Mouse (Mus musculus) adrenal gland, adult 2 months (tissue): ENCODE measurements around the gene Col15a1. TPM values are rescaled to one million over a fixed set of nuclear protein-coding genes. Genes with fewer than 3 reads are reported as not detected.

Experiments used
- DNase-seq: peaks from one replicate; pipeline ENCODE4 v3.0.0; 2021
- polyA plus RNA-seq: library from polyadenylated mRNA; depleted of rRNA; stranded (reverse); fragments of >200 nt; gene quantifications from 2 replicates; pipeline ENCODE4 v1.2.3, GENCODE M21; 2012
- total RNA-seq, 2 experiments: library from RNA; stranded (reverse); gene quantifications; 2 replicates each; pipeline ENCODE4 v1.2.3; 2021

Col15a1 gene
- total and polyA plus RNA-seq, 3 experiments, result 18.5 to 33.4 (median 32.7) TPM

DNA sequence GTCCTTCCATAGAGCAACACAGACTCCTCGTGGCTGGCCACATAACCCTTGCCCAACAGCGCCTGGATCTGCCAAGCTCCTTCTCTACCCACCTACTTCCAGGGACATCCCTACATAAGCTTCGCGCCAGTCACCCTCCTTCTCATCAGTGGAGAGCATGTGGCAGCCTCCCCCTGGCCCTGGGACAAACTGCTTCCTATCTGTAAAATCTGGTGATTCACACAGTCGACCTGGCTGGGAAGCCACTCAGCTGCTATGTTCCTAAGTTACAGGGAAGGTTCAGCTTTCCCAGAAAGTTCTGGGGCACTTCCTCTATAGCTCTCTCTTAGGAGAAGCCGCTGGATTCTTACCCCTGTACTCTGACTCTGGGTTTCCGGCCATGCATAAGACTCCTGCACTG is 22.5 kb downstream of the Col15a1 start:
- DNase-seq, result no peak

DNA sequence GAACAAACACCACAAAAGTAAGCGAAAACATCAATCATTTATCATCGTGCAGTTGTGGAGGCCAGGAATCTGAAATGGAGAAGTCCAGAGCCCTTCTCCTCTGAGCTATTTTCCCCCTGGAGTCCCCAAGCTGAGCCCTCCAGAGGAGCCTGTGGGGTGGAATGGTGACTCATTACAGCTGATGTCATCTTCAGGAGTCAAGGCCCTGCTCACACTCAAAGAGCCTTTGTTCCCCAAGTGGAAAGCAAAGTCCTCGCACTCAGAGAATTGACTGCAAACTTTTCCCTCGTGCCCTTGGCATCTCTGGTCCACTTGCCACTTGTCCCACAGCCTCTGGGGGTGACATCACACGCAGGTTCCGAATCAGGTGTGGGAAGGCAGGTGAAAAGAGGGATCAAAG is 23.4 kb downstream of the Col15a1 start:
- DNase-seq, result peak; percentile 75

DNA sequence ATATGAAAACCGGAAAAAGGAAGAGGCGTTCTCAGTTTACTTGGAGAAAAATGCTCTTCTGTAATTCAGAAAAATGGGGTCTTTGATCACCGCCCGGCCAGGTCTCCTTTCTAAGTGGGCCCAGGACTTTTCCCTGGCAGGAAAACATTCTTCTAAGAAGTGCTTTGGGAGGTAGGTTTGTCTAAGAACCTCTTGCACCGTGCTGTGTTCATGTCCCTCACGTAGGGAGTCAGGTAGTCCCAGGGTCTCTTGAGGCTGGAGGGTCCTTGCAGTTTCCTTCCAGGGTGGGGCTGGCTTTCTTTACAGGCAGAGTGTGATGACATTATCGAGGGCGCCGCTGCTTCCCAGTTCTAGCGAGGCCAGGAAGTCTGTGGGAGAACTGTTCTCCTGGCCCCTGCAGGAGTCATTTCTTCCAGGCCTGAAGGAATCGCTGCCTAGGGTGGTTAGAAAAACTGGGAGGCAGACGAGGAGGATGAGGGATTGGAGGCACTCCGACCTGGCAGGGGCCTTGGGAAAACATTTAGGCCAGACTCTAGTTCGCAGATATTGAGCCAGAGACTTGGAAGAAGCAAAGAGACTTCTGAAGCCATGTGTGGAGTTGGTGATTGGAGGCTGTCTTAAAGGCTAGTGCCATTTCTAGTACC is 25.4 kb downstream of the Col15a1 start:
- DNase-seq, result no peak

DNA sequence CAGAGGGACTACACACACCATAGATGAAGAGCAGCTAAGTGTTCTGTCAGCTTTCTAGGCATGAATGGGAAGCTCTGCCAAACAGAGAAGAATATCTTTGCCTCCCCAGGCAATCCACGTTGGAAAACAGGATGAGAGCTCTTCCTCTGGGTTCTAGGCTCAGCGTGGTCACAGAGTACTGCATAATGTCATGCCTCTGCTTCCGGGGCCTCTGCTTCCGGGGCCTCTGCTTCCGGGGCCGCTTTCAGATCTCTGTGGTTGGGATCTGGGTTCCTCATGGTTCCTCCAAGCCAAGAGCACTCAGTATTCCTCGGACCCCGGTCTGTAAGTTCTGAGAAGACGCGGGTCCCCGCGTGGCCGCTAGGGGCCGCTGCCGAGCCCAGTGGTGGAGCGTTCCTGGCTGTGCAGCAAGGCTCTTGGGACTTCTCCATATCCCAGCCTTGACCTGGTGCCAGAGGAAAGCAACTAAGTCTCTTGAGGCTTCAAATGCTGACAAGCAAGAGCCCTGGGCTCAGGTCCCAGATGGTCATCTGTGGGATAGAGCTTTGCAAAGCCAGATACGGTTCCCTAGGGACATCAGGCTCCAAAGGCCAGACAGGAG is 26.8 kb downstream of the Col15a1 start:
- DNase-seq, result peak; percentile 91

DNA sequence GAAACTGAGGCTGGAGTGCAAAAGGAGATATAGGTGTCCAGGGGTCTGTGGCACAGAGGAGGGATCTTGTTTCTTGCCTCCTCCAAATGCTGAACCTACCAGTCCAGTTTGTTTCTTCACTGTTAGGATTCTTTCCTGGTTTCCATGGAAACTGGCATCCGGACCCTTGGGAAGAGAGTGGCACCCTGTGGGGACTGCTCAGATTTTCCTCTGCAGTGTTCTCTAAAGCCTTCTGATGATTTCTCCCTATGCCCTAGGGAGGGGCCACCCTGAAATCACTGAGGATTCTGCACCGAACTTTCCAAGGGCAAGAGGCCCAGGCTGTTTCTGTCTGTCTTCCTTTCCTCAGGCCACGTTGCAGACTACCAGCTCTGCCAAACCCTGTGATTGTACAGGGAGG is 27.4 kb downstream of the Col15a1 start:
- DNase-seq, result no peak

DNA sequence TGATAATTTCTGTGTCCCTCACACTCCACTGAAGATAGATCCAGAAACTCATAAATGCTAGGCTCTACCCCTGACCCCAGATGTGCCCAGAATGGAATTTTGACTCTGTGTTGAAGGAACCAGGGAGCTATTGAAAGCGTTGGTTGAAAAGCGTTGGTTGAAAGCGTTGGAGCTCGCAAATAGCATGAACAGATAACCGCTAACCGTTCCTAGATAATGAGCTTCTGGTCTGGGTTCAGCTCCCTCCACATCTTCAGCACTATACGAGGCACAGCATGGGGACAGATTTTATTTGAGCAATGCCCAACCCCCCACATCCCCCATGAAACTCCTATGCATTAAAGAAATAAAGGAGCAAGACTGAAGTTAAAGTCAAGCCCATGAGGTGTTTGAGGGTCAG is 28.1 kb downstream of the Col15a1 start:
- no peak for DNase-seq

DNA sequence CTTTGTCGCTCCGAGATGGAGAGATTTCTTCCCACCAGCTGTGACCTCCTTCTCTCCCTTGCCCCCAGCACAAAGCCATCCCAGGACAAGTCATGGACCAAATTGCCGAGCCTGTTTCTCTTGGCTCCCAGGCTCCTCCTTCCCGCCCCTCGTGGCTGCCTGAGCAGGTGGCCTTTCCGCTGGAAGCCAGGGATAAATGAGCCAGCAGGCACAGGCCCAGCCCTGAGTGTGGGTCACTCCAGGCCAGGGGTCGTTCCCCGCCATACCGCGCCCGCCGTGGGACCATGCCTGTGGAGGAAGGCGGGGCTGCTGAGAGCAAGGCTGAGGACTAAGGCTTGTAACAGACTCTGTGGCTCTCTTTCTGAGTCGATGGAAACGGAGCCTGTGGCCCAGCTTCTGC is 29.3 kb downstream of the Col15a1 start:
- peak; percentile 45 for DNase-seq

DNA sequence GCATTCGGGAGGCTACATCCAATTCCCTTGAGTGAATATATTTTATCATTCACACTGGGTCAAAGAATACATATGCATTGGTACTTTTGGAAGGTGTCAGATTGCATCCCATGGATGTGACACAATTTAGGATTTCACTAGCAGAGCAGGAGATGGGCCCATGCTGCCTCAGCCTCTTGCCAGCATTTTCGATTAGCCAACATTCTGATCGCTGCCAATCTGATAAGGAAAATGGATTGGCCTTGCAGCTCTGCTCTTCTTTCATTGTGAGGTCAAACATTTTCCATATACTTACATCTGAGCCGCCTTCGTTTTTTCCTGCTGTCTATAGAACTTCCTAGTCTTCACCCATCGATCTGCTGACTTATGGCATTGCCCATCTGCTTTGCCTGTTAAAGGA is 31.2 kb downstream of the Col15a1 start:
- peak; percentile 70 for DNase-seq

DNA sequence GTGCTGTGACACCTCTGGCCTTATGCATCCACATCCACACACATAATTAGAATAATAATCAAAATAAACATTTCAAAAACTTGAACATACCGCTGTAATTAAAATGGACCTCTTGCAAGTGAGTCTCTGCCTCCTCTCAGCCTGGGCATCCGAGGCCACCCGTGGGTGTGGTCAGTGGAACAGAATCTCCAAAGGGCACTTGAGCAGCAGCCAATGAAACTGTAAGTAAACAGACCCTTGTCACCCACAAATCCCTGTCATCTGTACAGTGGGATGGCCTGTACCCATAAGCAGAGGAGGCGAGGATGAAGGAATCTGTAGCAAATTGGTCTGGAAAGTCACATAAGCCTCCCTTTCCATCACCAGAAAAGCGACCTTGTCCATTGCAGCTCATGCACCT is 32.9 kb downstream of the Col15a1 start:
- no peak for DNase-seq

DNA sequence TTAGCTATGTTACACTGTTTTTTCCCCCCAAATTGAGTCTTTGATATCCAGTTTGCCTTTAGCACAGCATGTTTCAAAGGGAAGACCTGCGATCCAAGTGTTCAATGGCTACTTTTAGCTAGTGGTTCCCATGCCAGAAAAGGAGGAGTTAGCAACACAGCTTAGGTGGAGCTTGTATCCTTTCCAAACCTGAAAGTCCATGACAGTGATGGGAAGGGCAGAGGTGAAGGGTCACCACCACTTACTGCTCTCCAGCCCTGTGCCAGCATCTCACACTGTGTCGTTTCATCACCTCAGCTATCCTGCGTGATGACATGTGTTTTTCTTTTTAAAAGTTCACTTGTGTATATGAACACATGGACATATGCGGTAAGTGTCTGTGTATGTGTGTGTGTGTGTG is 34.2 kb downstream of the Col15a1 start:
- peak; percentile 53 for DNase-seq

DNA sequence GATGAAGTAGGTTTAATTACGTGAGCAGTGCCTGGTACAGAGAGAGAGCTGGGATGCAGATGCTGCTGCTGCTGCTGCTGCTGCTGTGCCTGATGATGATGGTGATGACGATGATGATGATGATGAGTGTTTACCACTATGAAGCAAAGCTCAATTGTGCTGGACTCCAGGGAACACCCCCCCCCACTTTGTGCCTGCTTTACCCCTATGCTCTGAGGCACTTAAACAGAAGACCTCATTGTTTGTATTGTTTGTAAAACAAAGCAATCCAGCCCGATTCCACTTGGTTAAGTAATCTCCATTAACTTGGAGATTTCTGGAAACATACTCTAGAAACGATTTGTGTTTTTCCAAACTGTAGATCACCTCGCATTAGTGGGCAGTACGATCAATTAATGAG is 36.7 kb downstream of the Col15a1 start:
- DNase-seq, result no peak

DNA sequence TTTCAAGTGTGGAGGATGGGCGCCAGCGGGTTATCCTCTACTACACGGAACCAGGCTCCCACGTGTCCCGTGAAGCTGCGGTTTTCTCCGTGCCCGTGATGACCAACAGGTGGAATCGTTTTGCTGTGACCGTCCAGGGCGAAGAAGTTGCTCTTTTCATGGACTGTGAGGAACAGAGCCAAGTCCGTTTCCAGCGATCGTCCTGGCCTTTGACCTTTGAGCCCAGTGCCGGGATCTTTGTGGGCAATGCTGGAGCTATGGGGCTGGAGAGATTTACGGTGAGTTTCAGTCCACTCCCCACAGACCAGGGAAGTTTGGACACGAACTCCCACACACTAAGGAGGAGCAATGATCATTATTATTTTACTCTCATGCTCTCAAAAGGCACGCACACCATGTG is 37.7 kb downstream of the Col15a1 start:
- DNase-seq, result no peak

DNA sequence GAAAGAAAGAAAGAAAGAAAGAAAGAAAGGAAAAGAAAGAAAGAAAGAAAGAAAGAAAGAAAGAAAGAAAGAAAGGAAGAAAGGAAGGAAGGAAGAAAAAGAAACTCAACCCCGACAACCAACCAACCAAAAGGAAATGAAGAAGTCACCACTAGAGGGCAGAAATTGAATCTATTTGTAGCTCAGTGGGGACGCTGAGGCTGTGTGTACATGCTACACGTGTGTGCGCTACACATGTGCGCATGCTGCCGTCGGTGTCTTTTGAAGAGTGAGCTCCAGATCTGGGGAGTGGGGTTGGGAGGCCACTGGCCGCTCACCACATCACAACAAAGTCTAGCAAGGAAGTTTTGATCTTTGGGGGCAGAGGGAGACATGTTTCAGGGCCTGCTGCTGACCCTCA is 38.9 kb downstream of the Col15a1 start:
- no peak for DNase-seq

DNA sequence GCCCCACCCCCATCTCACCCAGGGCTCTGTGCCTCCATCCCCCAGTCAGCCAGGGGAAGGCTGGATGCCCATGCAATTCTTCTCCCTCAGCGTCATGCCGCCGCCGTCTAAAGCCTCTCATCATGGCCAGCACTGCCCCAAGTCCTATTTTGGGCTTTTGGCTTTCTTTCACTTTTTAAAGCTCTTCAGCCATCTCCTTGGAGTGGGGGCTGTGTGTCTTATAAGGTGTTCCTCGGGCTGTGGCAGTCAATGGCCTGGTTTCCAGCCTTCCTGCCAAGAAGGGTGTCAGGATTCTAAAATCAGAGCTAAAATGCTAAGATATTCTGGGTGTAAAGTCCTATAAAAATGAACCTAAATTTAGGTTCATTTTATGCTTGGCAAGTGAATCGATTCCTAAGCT is 39.6 kb downstream of the Col15a1 start:
- DNase-seq, result no peak

DNA sequence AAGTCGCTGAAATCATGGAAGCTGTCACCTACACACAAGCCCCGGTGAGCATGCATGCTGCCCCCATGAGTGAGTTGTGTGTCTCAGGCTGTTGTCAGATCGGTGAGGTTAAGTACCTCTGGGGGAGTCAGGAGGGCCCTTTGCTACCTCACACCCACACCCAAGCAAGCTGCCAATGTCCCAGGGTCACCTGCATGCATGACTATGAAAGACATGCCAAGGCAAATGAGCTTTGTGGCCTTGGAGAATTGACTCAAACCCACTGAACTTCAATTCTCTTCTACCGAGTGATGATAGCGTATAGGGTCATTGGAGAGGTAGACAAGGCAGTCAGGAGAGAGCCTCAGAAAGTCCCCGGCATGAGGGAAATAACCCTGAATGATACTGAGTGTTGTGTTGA is 41.2 kb downstream of the Col15a1 start:
- DNase-seq, result peak; percentile 50

DNA sequence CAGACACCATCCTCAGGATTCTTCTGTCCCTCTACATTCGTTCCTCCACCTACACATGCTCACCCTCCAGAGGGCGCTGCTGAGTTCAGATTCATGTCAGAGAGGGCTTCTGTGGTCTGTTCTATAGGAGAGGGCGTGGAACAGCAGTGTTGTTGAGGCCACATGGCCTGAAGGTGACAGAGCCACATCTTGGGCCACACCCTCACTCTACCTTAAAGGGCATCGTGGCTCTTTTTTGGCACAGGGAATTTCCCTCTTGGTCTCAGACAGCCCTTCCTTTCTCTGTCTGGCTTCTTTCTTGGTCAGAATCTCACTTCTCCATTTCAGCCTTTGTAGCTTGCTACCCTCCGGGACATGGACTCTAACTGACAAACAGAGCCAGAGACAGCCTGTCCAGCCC is 43.1 kb downstream of the Col15a1 start:
- peak; percentile 76 for DNase-seq

DNA sequence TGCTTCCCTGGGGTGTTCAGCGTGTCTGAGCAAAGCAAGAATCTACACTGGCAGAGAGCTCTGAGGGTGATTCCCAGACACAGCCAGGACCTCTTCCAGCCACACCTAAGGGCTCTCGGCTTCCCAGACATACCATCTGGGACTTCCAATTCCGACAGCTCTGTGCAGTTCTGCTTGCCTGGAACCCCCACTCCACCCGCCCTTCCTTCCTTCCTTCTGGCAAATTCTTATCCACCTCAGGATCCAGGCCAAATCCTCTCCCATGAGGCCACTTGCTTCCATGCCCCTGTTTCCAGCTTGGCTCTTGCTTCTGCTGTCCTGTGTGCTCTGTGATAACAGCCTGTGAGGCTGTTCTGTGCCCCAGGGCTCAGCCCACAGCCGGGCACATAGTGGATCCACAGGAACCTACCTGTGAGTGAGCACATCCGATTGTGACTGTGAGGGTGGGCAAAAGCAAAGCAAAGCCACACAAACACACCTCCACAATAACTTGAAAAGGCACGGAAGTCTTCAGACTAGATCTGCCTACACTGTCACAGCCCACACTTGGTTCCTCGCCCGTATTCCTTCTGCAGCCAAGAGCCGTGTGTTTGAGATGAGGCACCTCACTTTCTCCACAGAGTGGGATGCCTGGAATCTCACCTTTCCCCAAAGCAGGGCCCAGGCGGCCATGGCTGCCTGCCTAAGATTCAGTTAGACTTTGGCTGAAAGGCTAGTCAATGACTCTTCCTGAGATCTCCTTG is 43.9 kb downstream of the Col15a1 start:
- peak; percentile 61 for DNase-seq

DNA sequence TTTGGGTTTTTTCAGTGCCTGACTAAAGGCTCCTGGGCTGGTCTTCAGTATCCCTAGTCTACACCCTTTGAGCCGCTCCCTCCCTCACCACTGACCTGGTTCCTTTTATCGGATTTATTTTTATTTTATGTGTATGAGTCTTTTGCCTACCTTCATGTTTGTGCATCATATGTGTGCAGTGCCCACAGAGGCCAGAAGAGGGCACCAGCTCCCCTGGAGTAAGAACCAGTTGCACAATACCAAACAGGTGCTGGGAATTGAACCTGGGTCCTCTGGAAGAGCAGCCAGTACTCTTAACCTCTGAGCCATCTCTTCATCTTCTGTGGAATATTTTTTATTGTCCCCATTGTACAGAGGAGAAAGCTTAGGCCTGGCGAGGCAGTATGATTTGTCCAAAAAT is 44.7 kb downstream of the Col15a1 start:
- DNase-seq, result no peak

DNA sequence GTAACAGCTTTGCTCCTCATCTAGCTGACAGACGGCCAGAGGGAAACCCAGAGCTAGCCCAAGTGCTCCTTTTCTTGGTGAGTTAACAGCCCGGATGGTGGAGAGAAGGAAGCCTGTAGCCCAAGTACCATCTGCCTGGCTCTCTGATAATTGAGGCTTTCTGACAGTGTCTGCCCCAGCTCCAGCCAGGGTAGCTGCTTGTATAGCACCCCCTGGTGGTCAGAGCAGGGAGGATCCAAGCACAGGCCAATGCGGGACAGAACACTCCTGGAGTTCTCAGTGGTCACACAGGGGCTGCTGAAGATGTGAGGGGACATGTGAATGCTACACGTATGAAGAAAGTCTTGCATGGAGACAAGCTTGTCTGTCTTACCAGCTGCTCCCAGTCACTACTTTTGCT is 47.7 kb downstream of the Col15a1 start:
- peak; percentile 85 for DNase-seq

DNA sequence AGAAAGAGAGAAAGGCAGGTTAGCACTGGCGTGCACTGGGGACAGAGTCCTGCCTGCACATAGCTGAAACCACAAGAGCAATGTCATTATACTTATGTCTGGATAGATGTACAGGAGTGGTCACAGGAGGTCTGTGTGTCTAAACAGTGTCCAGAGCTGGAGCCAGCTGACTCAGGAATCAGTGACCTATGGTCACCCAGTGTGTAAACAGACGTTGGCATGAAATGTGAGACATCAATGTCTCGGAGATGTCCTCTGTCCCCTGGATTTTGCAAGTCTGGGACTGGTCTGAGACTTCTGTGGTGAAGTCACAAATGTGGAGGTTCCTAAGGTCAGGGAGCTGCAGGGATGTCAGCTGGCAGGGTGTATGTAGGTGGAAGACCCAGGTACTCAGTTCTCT is 50.2 kb downstream of the Col15a1 start:
- no peak for DNase-seq

DNA sequence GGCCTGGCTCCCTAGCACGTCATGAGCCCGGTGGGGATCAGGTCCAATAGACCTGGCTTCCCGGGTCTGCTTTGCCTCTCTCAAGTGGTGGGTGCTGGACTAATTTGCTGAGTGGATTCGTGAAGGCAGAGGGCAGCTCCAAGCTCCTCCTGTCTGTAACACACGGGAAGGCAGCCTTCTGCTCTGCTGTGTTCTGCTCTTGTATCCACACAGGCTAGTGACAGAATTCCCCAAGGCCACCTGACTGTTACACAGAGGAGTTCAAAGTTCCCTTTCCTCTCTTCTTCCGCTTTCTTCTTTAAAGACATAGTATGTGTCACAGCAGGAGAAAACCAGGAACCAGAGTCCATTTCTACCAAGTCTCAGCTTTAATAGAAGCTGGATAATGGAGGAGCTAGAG is 53.1 kb downstream of the Col15a1 start:
- DNase-seq, result peak; percentile 16

DNA sequence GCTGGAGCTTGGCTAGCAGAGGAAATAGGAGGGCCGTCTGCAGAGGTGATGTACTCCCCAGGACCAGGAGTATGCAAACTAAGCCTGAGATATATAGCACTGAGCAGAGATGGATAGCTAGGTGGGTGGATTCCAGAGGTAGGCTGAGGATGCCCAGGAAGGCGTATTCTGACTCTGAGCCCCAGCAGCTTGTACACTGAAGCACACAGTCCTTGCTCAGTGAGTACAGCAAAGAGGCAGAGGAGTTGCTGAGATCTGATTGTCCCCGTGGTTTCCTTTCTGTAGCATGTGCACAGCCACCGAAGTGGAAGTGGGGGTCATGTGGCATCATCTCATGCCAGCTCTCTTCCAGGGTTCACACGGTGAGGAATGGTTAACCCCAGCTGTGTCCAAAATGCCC is 54.0 kb downstream of the Col15a1 start:
- no peak for DNase-seq

DNA sequence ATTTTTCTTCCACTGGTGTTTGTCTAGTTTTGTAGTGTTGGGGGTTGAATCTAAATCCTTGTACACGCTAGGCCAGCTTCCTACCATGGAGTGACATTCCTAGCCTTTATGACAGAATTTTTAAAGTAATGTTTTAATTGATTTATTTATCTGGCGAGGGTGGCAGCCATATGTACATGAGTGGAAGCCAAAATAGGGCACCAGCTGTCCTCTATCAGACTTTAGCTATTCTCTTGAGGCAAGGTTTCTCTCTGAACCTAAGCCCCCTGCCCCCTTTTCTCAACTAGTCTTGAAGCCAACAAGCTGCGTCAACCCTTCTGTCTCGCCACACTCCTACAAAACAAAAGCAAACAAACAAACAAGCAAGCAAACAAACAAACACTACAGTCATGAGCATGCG is 57.6 kb downstream of the Col15a1 start:
- no peak for DNase-seq
